Mouse (Mus musculus): ENCODE data around the gene Spire2. TPM values are rescaled to one million over a fixed set of nuclear protein-coding genes. Genes with fewer than 3 reads are reported as not detected.

The Spire2 gene
- polyA plus RNA-seq, 1 experiment from 2014 or later: 3.1 TPM

DNA sequence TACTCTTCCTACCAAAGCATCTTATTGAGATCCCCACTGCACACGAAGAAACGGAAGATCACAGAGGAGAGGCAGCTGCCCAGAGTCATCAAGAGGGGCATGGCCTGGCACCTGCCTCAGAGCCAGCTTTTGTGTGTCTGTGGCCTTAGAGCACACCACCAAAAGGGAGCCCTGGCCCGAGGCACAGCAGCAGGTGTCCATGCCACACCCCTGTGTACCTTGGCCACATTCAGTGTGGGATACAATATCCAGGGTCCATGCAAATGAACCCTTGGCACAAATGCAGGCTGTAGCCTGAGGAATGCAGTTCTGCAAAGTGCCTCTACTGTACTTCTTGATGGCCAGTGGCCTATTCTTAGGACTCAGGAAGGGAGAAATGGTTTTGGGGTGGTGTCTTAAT, 5.0 kb downstream of the Spire2 start:
- Histone ChIP-seq H3K9ac (replicated peaks; ENCODE audit: low read length) (no peak overlapping the region), H3K4me1 (ENCODE audit: control insufficient read depth, insufficient read depth, low read length) (peaks cover 3% of the 10 kb centered on the region), H3K4me2 (ENCODE audit: low read depth, low read length) (no peak overlapping the region), H3K27ac (replicated peaks; ENCODE audit: low read depth, low read length) (no peak overlapping the region), H3K4me3 (ENCODE audit: low read depth, low read length) (no peak overlapping the region), H3K27me3 (ENCODE audit: control insufficient read depth, insufficient read depth, low read length) (0 out of 2 replicates have a peak, but pooled peaks cover 4% of the 10 kb centered on the region), H3K9me3 (replicated peaks; ENCODE audit: control insufficient read depth, low read length) (no peaks in the 10 kb centered on the region), H3K36me3 (replicated peaks; ENCODE audit: control insufficient read depth, insufficient read depth, low read depth, low read length) (no peaks in the 10 kb centered on the region)
- ATAC-seq (replicated peaks; ENCODE audit: insufficient number of reproducible peaks, low FRiP score, low TSS enrichment, low read depth) (no peak), DNase-seq (ENCODE audit: low spot score) (no peak)
- WGBS: 88% methylated on average over 3 of the region's 3 CpGs

DNA sequence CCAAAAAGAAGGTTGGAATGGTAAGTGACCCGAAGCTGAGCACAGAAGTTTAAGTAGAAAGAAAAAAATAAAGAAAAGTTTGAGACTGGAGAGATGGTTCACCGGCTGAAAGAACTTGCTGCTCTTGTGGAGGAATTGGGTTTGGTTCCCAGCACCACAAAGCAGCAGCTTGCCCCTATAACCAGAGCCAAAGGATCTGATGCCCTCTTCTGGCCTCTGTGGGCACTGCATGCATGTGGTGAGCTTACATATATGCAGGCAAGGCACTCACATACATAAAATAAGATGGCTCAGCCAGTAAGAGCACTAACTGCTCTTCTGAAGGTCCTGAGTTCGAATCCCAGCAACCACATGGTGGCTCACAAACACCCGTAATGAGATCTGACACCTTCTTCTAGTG, 7.6 kb downstream of the Spire2 start:
- H3K27ac ChIP-seq (replicated peaks; ENCODE audit: low read depth, low read length): no peak overlapping the region
- ATAC-seq (replicated peaks; ENCODE audit: insufficient number of reproducible peaks, low FRiP score, low TSS enrichment, low read depth): no peak
- H3K36me3 ChIP-seq (replicated peaks; ENCODE audit: control insufficient read depth, insufficient read depth, low read depth, low read length): no peaks in the 10 kb centered on the region
- no peak overlapping the region for H3K4me2 ChIP-seq (ENCODE audit: low read depth, low read length)
- H3K27me3 ChIP-seq (ENCODE audit: control insufficient read depth, insufficient read depth, low read length): no peaks in the 10 kb centered on the region
- H3K4me3 ChIP-seq (ENCODE audit: low read depth, low read length): no peak overlapping the region
- H3K9me3 ChIP-seq (replicated peaks; ENCODE audit: control insufficient read depth, low read length): no peaks in the 10 kb centered on the region
- H3K4me1 ChIP-seq (ENCODE audit: control insufficient read depth, insufficient read depth, low read length): peaks cover 4% of the 10 kb centered on the region; the same call in 1 of the 2 replicates
- WGBS: 94% methylated on average over 4 of the region's 4 CpGs
- no peak overlapping the region for H3K9ac ChIP-seq (replicated peaks; ENCODE audit: low read length)
- no peak for DNase-seq (ENCODE audit: low spot score)

DNA sequence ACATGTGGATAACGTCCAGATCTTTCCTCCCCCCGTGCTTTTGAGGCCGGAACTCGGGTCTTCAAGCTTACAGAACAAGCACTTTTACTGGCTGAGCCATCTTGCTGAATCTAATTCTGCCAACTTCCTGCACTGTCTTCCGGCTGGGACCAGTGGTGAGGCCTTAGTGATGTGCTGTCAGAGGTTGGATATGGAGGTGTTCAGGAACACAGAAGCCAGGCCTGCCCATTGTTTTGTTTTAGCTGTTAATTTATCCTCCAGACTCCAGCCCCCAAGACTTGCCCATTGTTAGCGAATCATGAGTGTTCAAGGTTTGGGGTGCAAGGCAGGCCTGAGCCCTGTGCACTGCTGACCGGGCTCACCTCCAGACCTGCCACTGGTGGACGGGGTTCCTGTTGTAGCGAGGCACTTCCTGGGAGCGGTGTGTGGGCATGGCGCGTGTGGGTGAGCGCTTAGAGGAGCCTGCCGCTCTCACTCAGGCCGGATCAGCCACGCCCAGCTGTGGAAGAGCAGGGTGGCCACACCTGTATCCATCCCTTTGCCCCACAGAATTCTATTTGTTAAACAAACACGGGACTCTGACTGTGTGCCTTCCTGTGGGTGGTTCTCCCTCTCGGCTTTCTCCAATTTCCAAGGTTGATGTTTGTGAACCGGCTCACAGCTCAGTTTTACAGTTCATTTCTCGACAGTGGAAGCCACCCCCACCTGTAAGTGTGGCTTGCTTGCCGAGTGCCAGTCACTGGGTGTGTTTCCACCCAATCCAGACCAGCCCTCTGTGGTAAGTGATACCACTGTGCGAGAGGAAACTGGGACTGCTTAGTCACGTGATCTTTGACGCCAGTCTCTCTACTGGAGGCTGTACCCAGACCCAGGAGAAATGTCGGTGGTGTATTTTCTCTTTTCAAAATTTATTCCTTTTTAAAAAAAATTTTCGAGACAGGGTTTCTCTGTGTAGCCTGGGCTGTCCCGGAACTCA, 8.8 kb downstream of the Spire2 start:
- WGBS: 84% methylated on average over 27 of the region's 27 CpGs
- H3K4me1 ChIP-seq (ENCODE audit: control insufficient read depth, insufficient read depth, low read length): peaks cover 4% of the 10 kb centered on the region; the same call in 1 of the 2 replicates
- H3K9ac ChIP-seq (replicated peaks; ENCODE audit: low read length): no peak overlapping the region
- H3K36me3 ChIP-seq (replicated peaks; ENCODE audit: control insufficient read depth, insufficient read depth, low read depth, low read length): no peaks in the 10 kb centered on the region
- no peak overlapping the region for H3K27ac ChIP-seq (replicated peaks; ENCODE audit: low read depth, low read length)
- H3K27me3 ChIP-seq (ENCODE audit: control insufficient read depth, insufficient read depth, low read length): no peaks in the 10 kb centered on the region
- no peaks in the 10 kb centered on the region for H3K9me3 ChIP-seq (replicated peaks; ENCODE audit: control insufficient read depth, low read length)
- no peak for ATAC-seq (replicated peaks; ENCODE audit: insufficient number of reproducible peaks, low FRiP score, low TSS enrichment, low read depth)
- DNase-seq (ENCODE audit: low spot score): no peak
- no peak overlapping the region for H3K4me2 ChIP-seq (ENCODE audit: low read depth, low read length)
- H3K4me3 ChIP-seq (ENCODE audit: low read depth, low read length): no peak overlapping the region

DNA sequence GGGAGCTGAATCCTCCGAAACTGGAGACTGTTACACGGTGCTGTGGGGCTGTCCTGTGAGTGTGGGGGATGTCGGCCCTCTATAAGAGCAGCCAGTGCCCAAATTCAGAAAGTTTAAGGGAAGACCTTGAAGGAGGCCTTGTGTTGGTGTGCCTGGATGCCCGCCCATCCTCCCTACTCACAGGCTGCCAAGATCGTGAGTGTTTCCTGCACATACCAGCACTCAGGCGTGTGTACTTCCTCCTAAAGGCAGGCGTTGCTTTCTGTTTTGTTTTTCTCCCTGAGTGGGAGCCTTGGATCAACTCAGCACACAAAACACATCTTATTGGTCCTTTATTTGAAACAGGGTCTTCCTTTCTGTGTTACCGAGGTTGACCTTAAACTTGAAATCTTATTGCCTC, 9.7 kb downstream of the Spire2 start:
- 81% methylated on average over 8 of the region's 8 CpGs for WGBS
- Histone ChIP-seq H3K9ac (replicated peaks; ENCODE audit: low read length) (no peak overlapping the region), H3K27me3 (ENCODE audit: control insufficient read depth, insufficient read depth, low read length) (no peaks in the 10 kb centered on the region), H3K9me3 (replicated peaks; ENCODE audit: control insufficient read depth, low read length) (no peaks in the 10 kb centered on the region), H3K4me2 (ENCODE audit: low read depth, low read length) (no peak overlapping the region), H3K4me3 (ENCODE audit: low read depth, low read length) (no peak overlapping the region), H3K27ac (replicated peaks; ENCODE audit: low read depth, low read length) (no peak overlapping the region), H3K36me3 (replicated peaks; ENCODE audit: control insufficient read depth, insufficient read depth, low read depth, low read length) (no peaks in the 10 kb centered on the region), H3K4me1 (ENCODE audit: control insufficient read depth, insufficient read depth, low read length) (peaks cover 4% of the 10 kb centered on the region; the same call in 1 of the 2 replicates)
- ATAC-seq (replicated peaks; ENCODE audit: insufficient number of reproducible peaks, low FRiP score, low TSS enrichment, low read depth): no peak
- DNase-seq (ENCODE audit: low spot score): no peak

DNA sequence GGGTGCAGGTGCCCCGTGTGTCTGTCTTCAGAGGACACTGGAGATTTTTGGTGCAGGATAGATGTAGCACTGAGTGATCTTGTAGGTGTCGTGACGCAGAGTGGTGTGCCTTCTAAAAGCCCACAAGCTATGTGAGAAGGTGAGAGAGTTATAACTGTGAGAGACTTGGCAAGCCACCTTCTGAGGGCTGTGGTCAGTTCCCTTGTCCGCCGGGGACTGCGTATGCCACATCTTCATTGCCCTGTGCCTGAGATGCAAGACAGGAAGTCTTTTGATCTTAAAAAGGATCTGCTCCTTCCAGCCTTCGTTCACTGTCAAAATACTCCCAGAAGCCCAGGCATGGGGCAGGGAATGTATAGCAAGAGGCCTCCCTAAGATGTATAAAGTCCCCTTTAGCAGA, 10.4 kb downstream of the Spire2 start:
- H3K36me3 ChIP-seq (replicated peaks; ENCODE audit: control insufficient read depth, insufficient read depth, low read depth, low read length): no peaks in the 10 kb centered on the region
- H3K4me1 ChIP-seq (ENCODE audit: control insufficient read depth, insufficient read depth, low read length): peaks cover 4% of the 10 kb centered on the region; the same call in 1 of the 2 replicates
- no peak for DNase-seq (ENCODE audit: low spot score)
- no peak overlapping the region for H3K9ac ChIP-seq (replicated peaks; ENCODE audit: low read length)
- no peak overlapping the region for H3K4me2 ChIP-seq (ENCODE audit: low read depth, low read length)
- no peaks in the 10 kb centered on the region for H3K27me3 ChIP-seq (ENCODE audit: control insufficient read depth, insufficient read depth, low read length)
- H3K9me3 ChIP-seq (replicated peaks; ENCODE audit: control insufficient read depth, low read length): no peaks in the 10 kb centered on the region
- 80% methylated on average over 7 of the region's 7 CpGs for WGBS
- no peak overlapping the region for H3K27ac ChIP-seq (replicated peaks; ENCODE audit: low read depth, low read length)
- H3K4me3 ChIP-seq (ENCODE audit: low read depth, low read length): no peak overlapping the region
- no peak for ATAC-seq (replicated peaks; ENCODE audit: insufficient number of reproducible peaks, low FRiP score, low TSS enrichment, low read depth)

DNA sequence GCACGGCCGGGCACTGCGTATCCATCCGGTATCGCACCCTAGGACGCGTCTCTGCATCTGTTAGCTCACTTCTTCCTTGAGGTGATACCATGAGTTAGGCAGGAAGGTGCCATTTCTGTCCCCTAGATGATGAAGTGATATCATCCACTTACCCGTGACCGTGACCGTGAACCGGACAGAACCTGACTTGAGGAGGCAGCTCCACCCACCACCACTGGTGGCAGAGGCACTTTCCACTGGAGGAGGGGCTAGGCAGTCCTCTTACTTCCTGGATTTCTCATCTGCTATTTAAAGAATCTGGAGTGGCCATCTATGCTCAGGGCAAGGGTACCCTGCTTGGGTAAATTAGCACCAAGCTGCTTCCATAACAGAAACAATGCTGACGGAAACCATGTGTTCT, 10.9 kb downstream of the Spire2 start:
- ATAC-seq (replicated peaks; ENCODE audit: insufficient number of reproducible peaks, low FRiP score, low TSS enrichment, low read depth): no peak
- DNase-seq (ENCODE audit: low spot score): no peak
- 80% methylated on average over 12 of the region's 12 CpGs for WGBS

DNA sequence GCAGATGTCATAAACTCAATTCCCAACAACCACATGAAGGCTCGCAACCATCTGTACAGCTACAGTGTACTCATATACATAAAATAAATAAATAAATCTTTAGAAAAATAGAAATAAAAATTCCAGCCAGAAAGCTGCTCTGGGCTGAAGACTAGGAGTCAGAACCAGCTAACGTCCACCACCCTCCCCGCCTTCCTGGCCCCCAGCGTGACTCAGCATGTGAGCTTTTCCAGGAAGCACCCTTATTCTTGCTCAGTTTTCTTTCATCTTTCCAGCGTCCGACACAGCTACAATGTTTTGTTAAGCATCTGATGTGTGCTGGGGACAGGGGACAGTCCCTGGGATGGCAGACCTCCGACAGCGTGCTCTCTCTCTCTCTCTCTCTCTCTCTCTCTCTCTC, 12.6 kb downstream of the Spire2 start:
- Histone ChIP-seq H3K4me2 (ENCODE audit: low read depth, low read length) (no peak overlapping the region), H3K9me3 (replicated peaks; ENCODE audit: control insufficient read depth, low read length) (no peaks in the 10 kb centered on the region), H3K4me3 (ENCODE audit: low read depth, low read length) (no peak overlapping the region), H3K36me3 (replicated peaks; ENCODE audit: control insufficient read depth, insufficient read depth, low read depth, low read length) (no peaks in the 10 kb centered on the region), H3K27me3 (ENCODE audit: control insufficient read depth, insufficient read depth, low read length) (no peaks in the 10 kb centered on the region), H3K9ac (replicated peaks; ENCODE audit: low read length) (no peak overlapping the region), H3K4me1 (ENCODE audit: control insufficient read depth, insufficient read depth, low read length) (peaks cover 7% of the 10 kb centered on the region), H3K27ac (replicated peaks; ENCODE audit: low read depth, low read length) (no peak overlapping the region)
- no peak for ATAC-seq (replicated peaks; ENCODE audit: insufficient number of reproducible peaks, low FRiP score, low TSS enrichment, low read depth)
- WGBS: 80% methylated on average over 8 of the region's 8 CpGs
- no peak for DNase-seq (ENCODE audit: low spot score)

More for the DNA sequence above, 10.9 kb downstream of the Spire2 start:
- Histone ChIP-seq H3K27ac (replicated peaks; ENCODE audit: low read depth, low read length) (no peak overlapping the region), H3K36me3 (replicated peaks; ENCODE audit: control insufficient read depth, insufficient read depth, low read depth, low read length) (no peaks in the 10 kb centered on the region), H3K4me2 (ENCODE audit: low read depth, low read length) (no peak overlapping the region), H3K4me3 (ENCODE audit: low read depth, low read length) (no peak overlapping the region), H3K27me3 (ENCODE audit: control insufficient read depth, insufficient read depth, low read length) (no peaks in the 10 kb centered on the region), H3K9me3 (replicated peaks; ENCODE audit: control insufficient read depth, low read length) (no peaks in the 10 kb centered on the region), H3K9ac (replicated peaks; ENCODE audit: low read length) (no peak overlapping the region), H3K4me1 (ENCODE audit: control insufficient read depth, insufficient read depth, low read length) (peaks cover 4% of the 10 kb centered on the region; the same call in 1 of the 2 replicates)

DNA sequence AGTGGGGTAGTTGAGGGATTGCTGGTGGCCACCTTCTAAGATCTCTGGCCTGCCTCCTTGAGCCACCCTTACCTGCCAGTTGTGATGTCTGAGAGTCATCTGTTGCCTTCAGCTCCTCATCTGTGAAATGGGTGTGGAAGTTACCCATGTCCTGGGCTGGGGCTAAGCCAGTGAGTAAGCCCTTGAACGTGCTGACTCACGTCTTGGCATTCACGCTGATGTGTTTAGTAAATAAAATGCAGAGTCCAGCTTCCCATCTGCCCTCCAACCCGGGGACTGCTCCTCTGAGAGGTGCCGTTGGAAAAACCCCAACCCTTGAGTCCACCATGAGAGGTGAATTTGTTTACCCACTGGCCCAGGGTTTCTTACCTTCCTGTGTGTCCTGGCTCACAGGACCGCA, 13.3 kb downstream of the Spire2 start:
- ATAC-seq (replicated peaks; ENCODE audit: insufficient number of reproducible peaks, low FRiP score, low TSS enrichment, low read depth) (no peak), DNase-seq (ENCODE audit: low spot score) (no peak)
- no peak overlapping the region for H3K27ac ChIP-seq (replicated peaks; ENCODE audit: low read depth, low read length)
- WGBS: 95% methylated on average over 6 of the region's 6 CpGs
- no peak overlapping the region for H3K4me2 ChIP-seq (ENCODE audit: low read depth, low read length)
- no peaks in the 10 kb centered on the region for H3K9me3 ChIP-seq (replicated peaks; ENCODE audit: control insufficient read depth, low read length)
- H3K27me3 ChIP-seq (ENCODE audit: control insufficient read depth, insufficient read depth, low read length): no peaks in the 10 kb centered on the region
- H3K4me1 ChIP-seq (ENCODE audit: control insufficient read depth, insufficient read depth, low read length): peaks cover 7% of the 10 kb centered on the region
- H3K9ac ChIP-seq (replicated peaks; ENCODE audit: low read length): no peak overlapping the region
- no peak overlapping the region for H3K4me3 ChIP-seq (ENCODE audit: low read depth, low read length)
- H3K36me3 ChIP-seq (replicated peaks; ENCODE audit: control insufficient read depth, insufficient read depth, low read depth, low read length): no peaks in the 10 kb centered on the region

Measured in embryonic facial prominence, embryonic 11.5 days (tissue).